Mouse (Mus musculus): ENCODE measurements at regions not wholly inside any gene's neighbourhood (a gene's known extent, or its start where the extent isn't known, plus 50 kb on each side); places are given as distances from the start of the nearest gene placed in this dataset.

- ATAC-seq (ENCODE audit: low FRiP score): 0 out of 2 replicates have a peak, but pooled peaks have one; percentile 5
- H3K4me1 ChIP-seq (replicated peaks): no peaks in the 10 kb centered on the region
- H3K36me3 ChIP-seq: no peaks in the 10 kb centered on the region
- no peaks in the 10 kb centered on the region for H3K9me3 ChIP-seq
- no peak overlapping the region for H3K27ac ChIP-seq
- no peak overlapping the region for H3K9ac ChIP-seq
- no peak overlapping the region for H3K4me2 ChIP-seq
- H3K4me3 ChIP-seq: no peak overlapping the region
- WGBS: 69% methylated on average over 6 of the region's 6 CpGs
- H3K27me3 ChIP-seq: no peaks in the 10 kb centered on the region
These were observed 121.1 kb upstream of the Htr2a start for GRCm38 (mm10) chr14:74519531-74519930.

- Histone ChIP-seq H3K9me3 (no peaks in the 10 kb centered on the region), H3K27ac (no peak overlapping the region), H3K4me1 (replicated peaks) (no peaks in the 10 kb centered on the region), H3K36me3 (no peaks in the 10 kb centered on the region), H3K4me3 (no peak overlapping the region), H3K9ac (no peak overlapping the region), H3K4me2 (no peak overlapping the region), H3K27me3 (no peaks in the 10 kb centered on the region)
- no peak for ATAC-seq (ENCODE audit: low FRiP score)
- 90% methylated on average over 3 of the region's 3 CpGs for WGBS
These were observed 119.0 kb upstream of the Htr2a start for GRCm38 (mm10) chr14:74521669-74522068.

- H3K4me3 ChIP-seq: no peak overlapping the region
- H3K9ac ChIP-seq: no peak overlapping the region
- no peaks in the 10 kb centered on the region for H3K9me3 ChIP-seq
- H3K27ac ChIP-seq: no peak overlapping the region
- no peak for ATAC-seq (ENCODE audit: low FRiP score)
- H3K36me3 ChIP-seq: no peaks in the 10 kb centered on the region
- H3K4me1 ChIP-seq (replicated peaks): no peaks in the 10 kb centered on the region
- no peaks in the 10 kb centered on the region for H3K27me3 ChIP-seq
- 81% methylated on average over 4 of the region's 4 CpGs for WGBS
- no peak overlapping the region for H3K4me2 ChIP-seq
These were observed 113.4 kb upstream of the Htr2a start for GRCm38 (mm10) chr14:74527246-74527645.

DNA sequence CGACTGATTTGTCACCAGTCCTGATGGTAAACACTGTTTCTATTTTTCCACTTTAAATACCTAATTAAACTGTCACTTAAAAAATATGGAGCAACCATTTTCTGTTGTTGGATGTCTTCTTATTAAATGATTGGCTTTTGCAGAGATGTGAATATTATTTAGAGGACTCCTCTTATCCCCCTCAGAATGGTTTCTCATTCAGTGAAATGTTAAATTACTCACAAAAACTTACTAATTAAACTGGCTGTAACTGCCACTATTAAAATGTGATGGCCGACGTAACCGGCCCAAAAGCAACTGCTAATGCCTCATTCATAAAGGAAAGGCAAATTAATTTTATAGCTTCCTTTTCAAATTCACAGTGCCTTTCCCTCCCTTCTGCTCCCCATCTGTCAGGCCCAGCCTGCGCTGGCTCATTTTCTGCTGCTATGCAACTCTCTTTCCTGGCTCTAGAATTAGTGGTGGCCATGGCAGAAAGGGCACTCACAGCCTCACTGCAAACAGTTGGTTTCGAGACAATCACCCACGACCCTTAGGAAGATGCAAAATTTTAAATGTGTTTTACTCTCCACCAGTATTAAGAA lies 111.2 kb upstream of the Htr2a start:
- no peaks in the 10 kb centered on the region for H3K4me1 ChIP-seq (replicated peaks)
- no peaks in the 10 kb centered on the region for H3K27me3 ChIP-seq
- no peak overlapping the region for H3K9ac ChIP-seq
- H3K4me2 ChIP-seq: no peak overlapping the region
- no peaks in the 10 kb centered on the region for H3K9me3 ChIP-seq
- no peaks in the 10 kb centered on the region for H3K36me3 ChIP-seq
- ATAC-seq (ENCODE audit: low FRiP score): no peak
- WGBS: 77% methylated on average over 7 of the region's 7 CpGs
- H3K4me3 ChIP-seq: no peak overlapping the region
- H3K27ac ChIP-seq: no peak overlapping the region

GRCm38 (mm10) chr14:74538187-74538586 lies 102.5 kb upstream of the Htr2a start:
- 95% methylated on average over 2 of the region's 2 CpGs for WGBS
- Histone ChIP-seq H3K27ac (no peak overlapping the region), H3K27me3 (no peaks in the 10 kb centered on the region), H3K9me3 (no peaks in the 10 kb centered on the region), H3K4me2 (no peak overlapping the region), H3K36me3 (no peaks in the 10 kb centered on the region), H3K4me3 (no peak overlapping the region), H3K4me1 (replicated peaks) (no peaks in the 10 kb centered on the region), H3K9ac (no peak overlapping the region)
- ATAC-seq (ENCODE audit: low FRiP score): no peak

GRCm38 (mm10) chr14:74544028-74544427 lies 96.6 kb upstream of the Htr2a start:
- Histone ChIP-seq H3K4me2 (no peak overlapping the region), H3K4me3 (no peak overlapping the region), H3K27me3 (no peaks in the 10 kb centered on the region), H3K9ac (no peak overlapping the region), H3K9me3 (no peaks in the 10 kb centered on the region), H3K36me3 (no peaks in the 10 kb centered on the region), H3K27ac (no peak overlapping the region), H3K4me1 (replicated peaks) (no peaks in the 10 kb centered on the region)
- ATAC-seq (ENCODE audit: low FRiP score): no peak
- 85% methylated on average over 3 of the region's 3 CpGs for WGBS

DNA sequence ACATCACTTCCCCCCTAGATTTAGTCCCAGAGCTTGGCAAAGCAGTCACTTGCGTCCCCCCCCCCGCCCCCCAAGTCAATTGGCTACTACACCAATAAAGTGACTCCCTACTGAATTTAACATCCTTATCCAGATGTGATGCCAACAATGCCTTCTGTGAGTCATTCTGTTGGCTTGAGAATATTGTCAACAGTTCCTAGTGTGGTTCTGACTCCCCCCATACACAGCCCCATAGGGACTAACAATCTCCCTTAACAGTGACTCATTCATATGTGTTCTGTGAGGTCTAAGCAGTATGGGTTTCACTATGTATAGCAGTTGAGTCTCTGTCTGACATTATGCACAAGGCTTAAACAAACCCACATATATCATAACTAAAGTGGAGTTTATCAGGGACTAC lies 89.5 kb upstream of the Htr2a start:
- no peak overlapping the region for H3K4me2 ChIP-seq
- no peaks in the 10 kb centered on the region for H3K4me1 ChIP-seq (replicated peaks)
- no peaks in the 10 kb centered on the region for H3K36me3 ChIP-seq
- no peaks in the 10 kb centered on the region for H3K9me3 ChIP-seq
- H3K4me3 ChIP-seq: no peak overlapping the region
- no peak overlapping the region for H3K27ac ChIP-seq
- no peaks in the 10 kb centered on the region for H3K27me3 ChIP-seq
- no peak overlapping the region for H3K9ac ChIP-seq
- ATAC-seq (ENCODE audit: low FRiP score): no peak
- 93% methylated on average over 2 of the region's 2 CpGs for WGBS

- Histone ChIP-seq H3K9ac (no peak overlapping the region), H3K4me2 (no peak overlapping the region), H3K9me3 (no peaks in the 10 kb centered on the region), H3K27me3 (no peaks in the 10 kb centered on the region), H3K4me3 (no peak overlapping the region), H3K36me3 (no peaks in the 10 kb centered on the region), H3K4me1 (replicated peaks) (no peaks in the 10 kb centered on the region), H3K27ac (no peak overlapping the region)
- ATAC-seq (ENCODE audit: low FRiP score): no peak
- 72% methylated on average over 1 of the region's 1 CpGs for whole genome bisulfite sequencing
These were observed 87.0 kb upstream of the Htr2a start for GRCm38 (mm10) chr14:74553636-74554035.

DNA sequence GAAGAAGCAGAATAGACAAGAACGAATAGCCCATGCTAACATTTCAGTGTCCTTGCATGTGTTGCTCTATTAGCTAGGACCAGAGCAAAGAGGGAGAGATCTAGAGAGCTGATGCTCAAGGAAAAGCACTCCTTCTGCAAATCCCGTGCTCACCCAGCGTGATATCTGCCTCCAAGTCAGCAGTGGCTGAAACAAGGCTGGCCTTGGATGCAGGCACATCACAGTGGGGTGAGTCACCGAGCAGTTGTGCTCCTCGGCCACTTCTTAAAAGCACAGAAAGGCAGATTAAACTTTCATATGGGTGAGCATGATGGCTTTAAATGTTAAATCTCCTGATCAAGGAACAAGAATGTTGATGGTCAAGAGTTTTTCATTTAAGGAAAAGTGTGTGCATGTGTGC lies 82.3 kb upstream of the Htr2a start:
- H3K27me3 ChIP-seq: no peaks in the 10 kb centered on the region
- H3K27ac ChIP-seq: no peak overlapping the region
- H3K9ac ChIP-seq: no peak overlapping the region
- ATAC-seq (ENCODE audit: low FRiP score): no peak
- H3K4me1 ChIP-seq (replicated peaks): no peaks in the 10 kb centered on the region
- no peaks in the 10 kb centered on the region for H3K36me3 ChIP-seq
- H3K4me3 ChIP-seq: no peak overlapping the region
- 70% methylated on average over 5 of the region's 5 CpGs for WGBS
- no peaks in the 10 kb centered on the region for H3K9me3 ChIP-seq
- H3K4me2 ChIP-seq: no peak overlapping the region

Data from hindbrain, embryonic 13.5 days (tissue).